Mouse (Mus musculus) C2C12 (cell line): ENCODE measurements around the gene Plekha4.

Source experiments
- CTCF ChIP-seq: IDR thresholded peaks from one replicate; pipeline ENCODE4 v1.5.1; 2011; ENCODE audit not compliant: control insufficient read depth, insufficient read depth, insufficient read length
- FOSL1 ChIP-seq: IDR thresholded peaks from one replicate; pipeline ENCODE4 v1.8.0; 2011; ENCODE audit warnings: mild to moderate bottlenecking, low read length; ENCODE audit not compliant: poor library complexity, insufficient read depth, severe bottlenecking
- MAX ChIP-seq: IDR thresholded peaks from one replicate; pipeline ENCODE4 v1.6.1; 2011; ENCODE audit warnings: mild to moderate bottlenecking, control low read depth
- MYOD1 ChIP-seq: IDR thresholded peaks from one replicate; pipeline ENCODE4 v1.6.1; 2011; ENCODE audit warnings: low read depth; ENCODE audit not compliant: control insufficient read depth, insufficient read length
- MYOG ChIP-seq: IDR thresholded peaks from one replicate; pipeline ENCODE4 v1.6.1; 2011; ENCODE audit not compliant: control insufficient read depth, insufficient read length; ENCODE audit errors: extremely low read depth

GRCm38 (mm10) chr7:45486158-45486557 lies 40.0 kb upstream of the Plekha4 start:
- no peak for TF ChIP-seq CTCF
- TF ChIP-seq MYOG, result no peak
- no peak for TF ChIP-seq MYOD1
- TF ChIP-seq FOSL1, result no peak
- no peak for TF ChIP-seq MAX
